Mouse (Mus musculus) kidney, postnatal 4 days (tissue): Measurements from ENCODE around the gene Castor1.
"Not testable (repeated sequence)": the region's sequence is repeated elsewhere in the genome, so short reads cannot be mapped to it uniquely, and the experiment has no call there.

Experiments
- DNase-seq, 2 experiments: peaks; one replicate each; pipeline ENCODE4 v3.0.0; 2021; ENCODE audit warnings: mixed read lengths in 2 of 2

Castor1 gene

DNA sequence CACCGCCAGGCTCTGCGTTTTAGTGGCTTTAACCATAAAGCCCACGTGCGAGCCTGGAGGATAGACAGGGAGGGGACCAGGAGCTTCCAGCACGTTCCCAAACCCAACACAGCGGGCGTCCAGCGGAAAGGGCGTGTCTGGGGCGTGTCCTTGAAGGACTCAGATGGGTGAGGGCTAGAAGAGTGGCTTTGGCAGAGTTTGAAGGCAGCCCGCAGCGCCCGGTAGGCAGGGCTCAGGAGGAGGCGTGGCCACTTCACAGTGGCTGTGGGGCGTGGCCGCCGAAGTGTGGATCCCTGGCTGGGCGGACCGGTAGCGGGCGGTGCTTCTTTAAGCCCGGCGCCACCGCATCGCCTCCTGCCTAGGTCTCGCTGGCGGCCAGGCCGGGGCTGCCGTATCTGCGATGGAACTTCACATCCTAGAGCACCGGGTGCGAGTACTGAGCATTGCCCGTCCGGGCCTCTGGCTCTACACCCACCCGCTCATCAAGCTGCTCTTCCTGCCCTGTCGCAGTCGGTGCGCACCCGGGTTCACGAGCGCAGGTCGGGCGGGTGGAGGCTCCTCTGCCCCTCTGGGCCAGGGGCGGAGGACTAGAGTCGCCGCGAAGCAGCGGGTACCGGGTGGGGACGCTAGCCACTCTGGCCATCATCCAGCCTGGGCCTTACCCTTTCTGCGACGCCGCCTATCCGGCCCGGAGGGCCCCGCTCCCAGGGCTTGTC is at the start of gene Castor1:
Gene Castor1 (plus strand): TSS at position 312 of the 716 bp plus-strand sequence.
- peak; percentile 90 to 95 for DNase-seq

- DNase-seq, result no peak
Measured at GRCm38 (mm10) chr11:4174586-4174985, 43.4 kb upstream of the Castor1 start.

GRCm38 (mm10) chr11:4177716-4178115 is 40.3 kb upstream of the Castor1 start:
- no peak for DNase-seq

DNA sequence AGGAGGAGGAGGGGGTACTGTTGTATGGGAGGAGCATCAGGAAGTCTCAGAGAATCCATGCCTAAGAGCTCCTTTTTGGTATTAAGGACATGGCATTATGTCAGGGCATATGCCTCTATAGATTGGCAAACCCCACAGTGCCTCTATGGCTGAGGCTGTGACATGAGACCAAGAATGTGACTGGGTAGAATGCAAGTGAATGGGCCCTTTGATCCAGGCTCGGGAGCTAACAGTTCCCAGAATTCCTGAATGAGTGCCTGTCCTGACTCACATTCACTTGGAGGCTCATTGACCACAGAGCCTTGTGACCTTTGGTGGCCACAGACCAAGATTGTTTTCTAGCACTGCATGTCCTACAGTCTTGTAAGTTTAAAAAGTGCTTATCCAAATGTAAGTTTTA is 36.0 kb upstream of the Castor1 start:
- no peak for DNase-seq

DNA sequence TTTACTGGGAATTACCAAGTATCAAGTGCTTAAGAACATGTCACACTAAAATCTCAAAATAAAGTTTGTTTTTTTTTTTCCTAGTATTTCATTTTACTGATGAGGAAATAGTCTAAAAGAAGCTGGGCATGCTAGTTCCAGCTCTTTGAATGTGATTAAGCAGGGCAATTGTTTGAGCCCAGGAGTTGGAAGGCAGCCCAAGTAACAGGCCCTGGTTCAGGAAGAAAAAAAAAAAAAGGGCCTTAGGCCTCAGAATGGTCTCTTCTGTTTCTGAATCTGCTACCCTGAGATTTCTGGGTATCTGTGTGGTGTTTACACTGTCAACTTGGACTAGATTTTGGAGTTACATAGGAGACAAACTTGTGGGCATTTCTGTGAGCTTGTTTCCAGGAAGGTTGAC is 34.5 kb upstream of the Castor1 start:
- no peak for DNase-seq

GRCm38 (mm10) chr11:4184251-4184952 is 33.6 kb upstream of the Castor1 start:
- no peak for DNase-seq

DNA sequence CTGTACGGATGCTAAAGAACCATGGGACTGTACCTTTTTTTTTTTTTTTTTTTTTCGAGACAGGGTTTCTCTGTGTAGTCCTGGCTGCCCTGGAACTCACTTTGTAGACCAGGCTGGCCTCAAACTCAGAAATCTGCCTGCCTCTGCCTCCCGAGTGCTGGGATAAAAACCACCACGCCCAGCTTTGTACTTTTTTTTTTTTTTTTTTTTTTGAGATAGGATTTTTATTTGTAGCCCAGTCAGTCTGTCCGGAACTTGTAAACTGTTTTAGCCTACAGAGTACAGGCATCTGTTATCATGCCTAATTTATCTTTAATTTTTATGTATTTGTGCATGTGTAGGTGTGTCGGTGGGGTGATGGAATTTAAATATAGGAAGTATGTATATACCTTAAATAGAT is 32.5 kb upstream of the Castor1 start:
- DNase-seq, result not testable (repeated sequence)

GRCm38 (mm10) chr11:4186486-4187317 is 31.3 kb upstream of the Castor1 start, which contains the start of gene Tbc1d10a:
TSS of gene Tbc1d10a (plus strand) at chr11:4186789.
- peak; percentile 98 to 99 for DNase-seq

- no peak for DNase-seq
Measured at GRCm38 (mm10) chr11:4187318-4187700, 30.7 kb upstream of the Castor1 start.

GRCm38 (mm10) chr11:4189182-4189581 is 28.8 kb upstream of the Castor1 start:
- DNase-seq, result peak in 1 of 2 experiments; percentile 48

- DNase-seq, result no peak
Measured at GRCm38 (mm10) chr11:4190677-4191076, 27.3 kb upstream of the Castor1 start.

GRCm38 (mm10) chr11:4192757-4193156 is 25.3 kb upstream of the Castor1 start:
- no peak for DNase-seq

DNA sequence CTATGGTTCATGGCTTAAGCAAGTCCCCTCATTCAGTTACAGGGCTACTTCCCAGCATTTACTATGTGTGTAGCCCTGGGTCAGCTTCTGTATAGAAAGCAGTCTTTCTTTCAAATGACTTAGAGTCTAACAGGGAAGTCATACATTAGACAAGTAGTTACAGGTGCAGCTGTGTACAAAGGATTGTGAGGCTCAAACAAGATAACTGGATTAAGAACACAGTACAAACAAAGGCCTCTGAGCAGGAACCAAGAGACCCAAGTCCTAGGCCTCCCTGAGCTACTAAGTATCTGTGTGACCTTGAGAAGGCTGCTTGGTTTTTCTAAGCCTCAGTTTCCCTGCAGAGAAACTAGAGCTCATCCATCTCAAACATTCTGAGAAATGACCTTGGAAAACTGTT is 24.6 kb upstream of the Castor1 start:
- no peak for DNase-seq

DNA sequence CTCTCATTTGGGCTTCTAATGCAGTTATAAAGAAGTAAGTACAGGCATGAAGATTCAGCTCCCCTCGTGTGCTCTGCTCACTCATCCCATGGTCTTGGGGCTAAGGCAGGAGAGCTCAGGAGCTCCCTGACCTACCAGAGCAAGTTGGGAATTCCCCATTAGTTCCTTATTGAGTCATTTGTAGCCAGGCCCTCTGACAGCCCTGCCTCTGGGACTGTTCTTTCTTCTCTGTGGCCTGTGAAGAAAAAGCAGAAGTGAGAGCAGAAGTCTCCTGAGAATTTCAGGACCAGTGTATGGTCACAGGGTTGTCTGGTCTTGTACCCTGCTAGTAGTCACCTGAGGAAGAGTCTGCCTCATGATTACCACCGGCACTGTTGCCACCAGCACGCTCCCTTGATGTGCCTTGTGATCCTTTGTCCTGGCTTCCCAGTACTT is 22.4 kb upstream of the Castor1 start:
- no peak for DNase-seq

- peak; percentile 54 to 75 for DNase-seq
Measured at GRCm38 (mm10) chr11:4196636-4197035, 21.4 kb upstream of the Castor1 start.

DNA sequence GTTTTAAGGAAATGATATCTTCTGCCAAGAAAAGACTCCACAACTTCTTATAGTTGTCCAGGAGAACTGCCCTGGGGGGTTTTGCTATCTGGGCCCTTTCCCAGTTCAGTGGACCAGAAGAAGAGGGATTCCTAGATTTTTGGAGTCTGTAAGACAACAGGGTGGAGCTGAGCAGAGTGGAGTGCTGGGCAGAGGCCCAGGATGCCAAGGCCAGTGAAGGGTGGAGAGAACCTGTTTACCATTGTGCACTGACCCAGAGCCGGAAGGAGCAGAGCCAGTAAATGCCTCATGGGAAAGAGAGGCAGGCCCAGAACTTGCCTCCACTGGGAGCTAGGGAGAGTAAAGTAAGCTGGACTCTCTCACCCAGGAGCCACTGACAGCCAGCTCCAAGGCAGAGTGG is 20.3 kb upstream of the Castor1 start:
- DNase-seq, result peak; percentile 60 to 78

DNA sequence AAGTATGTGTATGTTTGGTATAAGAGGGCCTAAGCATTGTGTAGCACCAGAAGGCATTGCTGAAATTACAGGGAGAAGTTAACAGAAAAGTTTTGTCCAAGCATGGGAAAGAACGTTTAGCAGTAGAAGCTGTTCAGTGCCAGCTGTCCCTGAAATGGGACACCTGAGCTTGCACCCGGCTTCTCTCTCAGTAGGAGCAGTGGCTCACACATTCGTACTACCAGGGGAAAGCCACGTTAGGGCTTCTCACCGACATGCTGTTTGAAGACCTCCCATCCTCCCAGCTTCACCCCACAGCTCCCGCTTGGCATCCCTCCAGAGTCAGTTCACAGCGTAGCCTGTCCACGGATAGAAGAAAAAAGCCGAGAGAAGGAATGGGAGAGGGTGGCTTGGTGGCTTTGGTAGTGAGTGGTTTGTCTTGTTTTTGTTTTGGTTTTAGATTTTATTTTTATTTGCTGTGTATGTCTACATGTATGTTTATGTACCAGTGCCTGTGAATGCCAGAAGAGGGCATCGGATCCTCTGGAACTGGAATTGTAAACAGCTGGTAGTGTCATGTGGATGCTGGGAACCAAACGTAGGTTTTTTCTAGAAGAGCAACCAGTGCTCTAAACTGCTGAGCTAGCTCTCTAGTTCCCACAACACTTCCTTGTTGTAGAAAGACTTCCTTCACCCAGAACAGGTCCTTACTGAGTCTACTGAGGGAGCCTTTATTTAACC is 15.9 kb upstream of the Castor1 start:
- DNase-seq, result peak; percentile 46 to 55

GRCm38 (mm10) chr11:4202995-4203704 is 14.9 kb upstream of the Castor1 start:
- DNase-seq, result no peak

DNA sequence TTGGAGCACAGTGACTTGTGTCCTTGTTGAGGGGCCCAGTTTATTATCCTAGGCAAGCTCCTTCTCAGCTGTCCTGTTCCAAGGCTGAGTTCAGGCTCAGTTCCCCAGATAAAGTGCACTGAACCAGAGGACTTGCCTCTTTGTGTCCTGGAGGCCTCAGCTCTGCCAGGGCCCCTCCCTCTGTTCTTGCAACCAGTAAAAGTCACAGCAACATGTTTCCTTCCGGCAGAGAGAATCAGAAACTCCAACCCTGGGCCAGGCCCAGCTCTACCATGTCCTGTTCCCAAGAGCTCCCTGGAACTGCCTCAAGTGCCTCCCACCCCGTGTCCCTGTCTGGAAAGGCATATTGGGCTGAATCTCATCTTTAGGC is 14.3 kb upstream of the Castor1 start:
- DNase-seq, result peak; percentile 62 to 78

DNA sequence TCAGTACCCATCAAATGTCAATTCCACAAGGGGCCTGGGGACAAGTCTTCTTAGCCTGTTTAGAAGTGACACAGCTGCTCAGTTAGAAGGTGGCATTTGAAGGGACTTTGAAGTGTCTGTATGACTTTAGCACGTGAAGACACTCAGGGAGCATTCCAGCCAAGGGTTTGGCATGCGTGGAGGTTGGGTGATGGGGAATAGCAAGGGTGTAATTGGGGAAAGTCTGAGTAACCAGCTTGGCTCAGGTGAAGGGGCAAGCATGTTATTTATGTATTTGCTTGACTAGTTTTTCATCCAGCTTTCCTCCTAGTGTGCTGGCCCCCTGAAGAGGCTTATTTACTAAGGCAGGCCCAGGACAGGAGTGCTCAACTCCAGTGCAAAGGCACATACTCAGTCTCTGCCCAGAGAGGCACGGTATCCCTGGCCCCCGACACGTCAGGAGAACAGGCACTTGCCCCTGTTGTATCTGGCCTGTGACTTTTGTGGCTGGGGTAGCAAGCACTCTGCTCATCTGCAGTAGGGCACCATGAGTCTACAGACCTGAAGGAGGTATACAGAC is 12.8 kb upstream of the Castor1 start:
- DNase-seq, result no peak

GRCm38 (mm10) chr11:4205951-4206350 is 12.1 kb upstream of the Castor1 start:
- DNase-seq, result no peak

- DNase-seq, result no peak
Measured at GRCm38 (mm10) chr11:4206563-4206962, 11.5 kb upstream of the Castor1 start.
